Mouse (Mus musculus): Measurements from ENCODE around the gene Cgref1. TPM values are rescaled to one million over a fixed set of nuclear protein-coding genes. Genes with fewer than 3 reads are reported as not detected.

Cgref1 gene
- polyA plus RNA-seq, 1 experiment from 2014 or later = 6.4 TPM

DNA sequence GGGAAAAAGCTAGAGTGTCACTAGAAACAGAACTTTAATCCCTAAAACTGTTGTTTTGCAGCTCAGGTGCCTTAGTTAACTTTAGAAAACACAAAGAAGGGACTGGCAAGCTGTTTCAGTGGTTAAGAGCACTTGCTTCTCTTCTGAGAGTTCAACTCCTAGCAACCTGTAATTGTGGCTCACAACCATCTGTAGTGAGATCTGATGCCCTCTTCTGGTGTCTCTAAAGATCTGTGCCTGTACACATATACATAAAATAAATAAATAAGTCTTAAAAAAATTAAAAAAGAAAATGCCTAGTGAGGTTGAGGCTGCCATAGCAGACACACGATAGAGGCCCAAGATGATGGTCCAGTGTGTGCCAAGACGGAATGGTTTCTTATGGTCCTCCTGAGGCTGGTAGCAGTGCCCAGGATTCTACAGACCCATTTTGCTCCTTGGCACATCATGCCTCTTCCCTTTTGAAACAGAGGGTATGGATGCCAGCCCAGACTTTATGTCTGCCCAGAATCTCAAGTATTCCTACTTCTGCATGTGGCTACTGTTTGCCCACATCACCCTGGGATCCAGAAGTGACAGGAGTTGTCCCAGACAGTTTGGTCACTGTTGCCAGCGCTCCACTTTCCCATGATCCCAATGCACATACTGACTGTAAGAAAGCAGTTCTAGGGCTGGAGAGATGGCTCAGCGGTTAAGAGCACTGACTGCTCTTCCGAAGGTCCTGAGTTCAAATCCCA is 10.5 kb downstream of the Cgref1 start:
- H3K9ac ChIP-seq (ENCODE audit: low read length) = no peak overlapping the region
- no peak overlapping the region for H3K4me3 ChIP-seq (ENCODE audit: low read depth, low read length)
- H3K9me3 ChIP-seq (ENCODE audit: control insufficient read depth, low read length) = no peaks in the 10 kb centered on the region
- no peaks in the 10 kb centered on the region for H3K36me3 ChIP-seq (ENCODE audit: control insufficient read depth, insufficient read depth, low read length)
- no peak overlapping the region for H3K27ac ChIP-seq (ENCODE audit: low read depth, low read length)
- DNase-seq (ENCODE audit: low spot score) = no peak
- no peaks in the 10 kb centered on the region for H3K4me1 ChIP-seq (replicated peaks; ENCODE audit: control insufficient read depth, insufficient read depth, low read length)
- H3K4me2 ChIP-seq (ENCODE audit: low read depth, low read length, severe bottlenecking) = no peak overlapping the region
- WGBS = 85% methylated on average over 5 of the region's 5 CpGs
- ATAC-seq (replicated peaks; ENCODE audit: low FRiP score) = no peak
- H3K27me3 ChIP-seq (ENCODE audit: control insufficient read depth, insufficient read depth, low read length) = no peaks in the 10 kb centered on the region

GRCm38 (mm10) chr5:30933705-30934104 is 11.7 kb downstream of the Cgref1 start:
- H3K4me2 ChIP-seq (ENCODE audit: low read depth, low read length, severe bottlenecking) = no peak overlapping the region
- no peaks in the 10 kb centered on the region for H3K36me3 ChIP-seq (ENCODE audit: control insufficient read depth, insufficient read depth, low read length)
- H3K9ac ChIP-seq (ENCODE audit: low read length) = no peak overlapping the region
- 75% methylated on average over 5 of the region's 5 CpGs for WGBS
- no peaks in the 10 kb centered on the region for H3K4me1 ChIP-seq (replicated peaks; ENCODE audit: control insufficient read depth, insufficient read depth, low read length)
- H3K27ac ChIP-seq (ENCODE audit: low read depth, low read length) = no peak overlapping the region
- no peaks in the 10 kb centered on the region for H3K9me3 ChIP-seq (ENCODE audit: control insufficient read depth, low read length)
- DNase-seq (ENCODE audit: low spot score) (no peak), ATAC-seq (replicated peaks; ENCODE audit: low FRiP score) (no peak)
- H3K27me3 ChIP-seq (ENCODE audit: control insufficient read depth, insufficient read depth, low read length) = no peaks in the 10 kb centered on the region
- no peak overlapping the region for H3K4me3 ChIP-seq (ENCODE audit: low read depth, low read length)

DNA sequence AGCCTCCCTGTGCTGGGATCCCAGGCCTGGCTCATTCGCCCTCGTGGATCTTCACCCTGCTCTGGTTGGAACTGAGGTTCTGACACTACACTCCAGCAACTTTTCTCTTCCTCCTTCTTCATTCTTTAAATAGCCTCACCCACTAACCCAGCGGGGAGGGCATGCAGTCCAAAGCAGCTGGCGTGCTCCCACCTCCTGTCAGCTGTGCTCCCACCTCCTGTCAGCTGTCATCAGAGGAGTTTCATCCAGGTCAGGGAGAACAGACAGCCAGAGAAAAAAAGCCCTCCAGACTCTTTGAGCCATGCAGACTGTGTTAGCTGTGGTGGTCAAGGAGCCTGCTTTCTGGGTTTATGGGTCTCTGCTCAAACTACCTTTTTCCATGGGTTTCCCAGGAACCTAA is 14.0 kb downstream of the Cgref1 start:
- Histone ChIP-seq H3K27ac (ENCODE audit: low read depth, low read length) (no peak overlapping the region), H3K4me2 (ENCODE audit: low read depth, low read length, severe bottlenecking) (no peak overlapping the region), H3K36me3 (ENCODE audit: control insufficient read depth, insufficient read depth, low read length) (no peaks in the 10 kb centered on the region), H3K27me3 (ENCODE audit: control insufficient read depth, insufficient read depth, low read length) (no peaks in the 10 kb centered on the region), H3K4me1 (replicated peaks; ENCODE audit: control insufficient read depth, insufficient read depth, low read length) (no peaks in the 10 kb centered on the region), H3K9me3 (ENCODE audit: control insufficient read depth, low read length) (no peaks in the 10 kb centered on the region), H3K9ac (ENCODE audit: low read length) (no peak overlapping the region), H3K4me3 (ENCODE audit: low read depth, low read length) (no peak overlapping the region)
- WGBS = 86% methylated on average over 4 of the region's 4 CpGs
- ATAC-seq (replicated peaks; ENCODE audit: low FRiP score) (no peak), DNase-seq (ENCODE audit: low spot score) (no peak)

- 87% methylated on average over 6 of the region's 6 CpGs for WGBS
- Histone ChIP-seq H3K4me2 (ENCODE audit: low read depth, low read length, severe bottlenecking) (no peak overlapping the region), H3K9ac (ENCODE audit: low read length) (no peak overlapping the region), H3K27me3 (ENCODE audit: control insufficient read depth, insufficient read depth, low read length) (no peaks in the 10 kb centered on the region), H3K36me3 (ENCODE audit: control insufficient read depth, insufficient read depth, low read length) (no peaks in the 10 kb centered on the region), H3K27ac (ENCODE audit: low read depth, low read length) (no peak overlapping the region), H3K4me1 (replicated peaks; ENCODE audit: control insufficient read depth, insufficient read depth, low read length) (no peaks in the 10 kb centered on the region), H3K4me3 (ENCODE audit: low read depth, low read length) (no peak overlapping the region), H3K9me3 (ENCODE audit: control insufficient read depth, low read length) (no peaks in the 10 kb centered on the region)
- DNase-seq (ENCODE audit: low spot score) = no peak
- no peak for ATAC-seq (replicated peaks; ENCODE audit: low FRiP score)
These were observed 14.5 kb downstream of the Cgref1 start for GRCm38 (mm10) chr5:30930846-30931245.

DNA sequence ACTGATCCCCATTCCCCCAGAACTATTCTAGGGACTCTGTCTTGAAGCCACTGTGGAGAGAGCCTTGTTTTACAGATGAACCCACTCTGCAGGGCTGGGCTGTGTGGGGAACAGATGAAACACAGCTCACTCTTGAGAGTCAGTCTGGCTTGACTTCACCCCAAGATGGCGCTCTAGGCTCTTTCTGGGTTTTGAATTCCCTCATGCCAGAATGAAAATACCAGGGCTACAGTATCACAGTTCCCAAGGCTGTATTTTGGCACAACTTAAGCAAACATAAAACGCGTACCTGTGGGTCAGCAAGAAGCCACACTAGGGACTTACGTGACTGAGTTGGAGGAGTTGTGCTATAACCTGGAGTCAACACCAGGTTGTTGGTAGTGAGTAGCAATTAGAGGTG is 15.3 kb downstream of the Cgref1 start:
- ATAC-seq (replicated peaks; ENCODE audit: low FRiP score) = 0 out of 2 replicates have a peak, but pooled peaks have one; percentile 27
- WGBS = 48% methylated on average over 4 of the region's 4 CpGs
- H3K36me3 ChIP-seq (ENCODE audit: control insufficient read depth, insufficient read depth, low read length) = no peaks in the 10 kb centered on the region
- no peak overlapping the region for H3K4me3 ChIP-seq (ENCODE audit: low read depth, low read length)
- no peaks in the 10 kb centered on the region for H3K27me3 ChIP-seq (ENCODE audit: control insufficient read depth, insufficient read depth, low read length)
- no peak overlapping the region for H3K9ac ChIP-seq (ENCODE audit: low read length)
- H3K27ac ChIP-seq (ENCODE audit: low read depth, low read length) = no peak overlapping the region
- no peak overlapping the region for H3K4me2 ChIP-seq (ENCODE audit: low read depth, low read length, severe bottlenecking)
- H3K9me3 ChIP-seq (ENCODE audit: control insufficient read depth, low read length) = no peaks in the 10 kb centered on the region
- no peak for DNase-seq (ENCODE audit: low spot score)
- H3K4me1 ChIP-seq (replicated peaks; ENCODE audit: control insufficient read depth, insufficient read depth, low read length) = no peaks in the 10 kb centered on the region

- peak overlapping the region; percentile 27; the same call in 1 of the 2 replicates for H3K4me2 ChIP-seq (ENCODE audit: low read depth, low read length, severe bottlenecking)
- H3K36me3 ChIP-seq (ENCODE audit: control insufficient read depth, insufficient read depth, low read length) = no peaks in the 10 kb centered on the region
- 45% methylated on average over 7 of the region's 7 CpGs for WGBS
- H3K4me3 ChIP-seq (ENCODE audit: low read depth, low read length) = no peak overlapping the region
- 0 out of 2 replicates have a peak, but pooled peaks have one; percentile 53 for ATAC-seq (replicated peaks; ENCODE audit: low FRiP score)
- H3K27me3 ChIP-seq (ENCODE audit: control insufficient read depth, insufficient read depth, low read length) = no peaks in the 10 kb centered on the region
- H3K27ac ChIP-seq (ENCODE audit: low read depth, low read length) = no peak overlapping the region
- no peak for DNase-seq (ENCODE audit: low spot score)
- H3K4me1 ChIP-seq (replicated peaks; ENCODE audit: control insufficient read depth, insufficient read depth, low read length) = no peaks in the 10 kb centered on the region
- no peaks in the 10 kb centered on the region for H3K9me3 ChIP-seq (ENCODE audit: control insufficient read depth, low read length)
- no peak overlapping the region for H3K9ac ChIP-seq (ENCODE audit: low read length)
These were observed 17.4 kb downstream of the Cgref1 start for GRCm38 (mm10) chr5:30927945-30928529.

DNA sequence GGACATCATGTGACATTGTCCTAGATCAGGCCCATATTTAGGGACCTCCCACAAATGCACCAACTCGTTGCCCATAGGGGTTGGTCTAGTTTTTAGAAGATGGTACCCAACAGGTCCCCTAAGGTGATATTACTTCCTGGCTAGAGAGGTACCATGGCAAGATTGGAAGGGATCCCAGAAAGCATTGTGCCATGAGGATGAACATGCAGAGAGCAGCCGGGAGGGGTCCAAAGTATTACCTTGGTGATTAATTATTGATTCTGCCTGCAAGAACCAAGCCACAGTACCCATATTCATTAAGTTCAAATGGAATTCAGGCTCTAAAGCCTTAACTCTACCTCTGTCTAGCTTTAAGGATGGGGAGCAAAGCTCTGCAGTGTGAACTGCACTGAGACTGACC is 19.3 kb downstream of the Cgref1 start:
- Histone ChIP-seq H3K36me3 (ENCODE audit: control insufficient read depth, insufficient read depth, low read length) (no peaks in the 10 kb centered on the region), H3K4me3 (ENCODE audit: low read depth, low read length) (no peak overlapping the region), H3K4me2 (ENCODE audit: low read depth, low read length, severe bottlenecking) (no peak overlapping the region), H3K27ac (ENCODE audit: low read depth, low read length) (no peak overlapping the region), H3K27me3 (ENCODE audit: control insufficient read depth, insufficient read depth, low read length) (no peaks in the 10 kb centered on the region), H3K9me3 (ENCODE audit: control insufficient read depth, low read length) (no peaks in the 10 kb centered on the region), H3K4me1 (replicated peaks; ENCODE audit: control insufficient read depth, insufficient read depth, low read length) (peaks cover 7% of the 10 kb centered on the region), H3K9ac (ENCODE audit: low read length) (no peak overlapping the region)
- no peak for DNase-seq (ENCODE audit: low spot score)
- ATAC-seq (replicated peaks; ENCODE audit: low FRiP score) = no peak
- 81% methylated on average over 2 of the region's 2 CpGs for WGBS

DNA sequence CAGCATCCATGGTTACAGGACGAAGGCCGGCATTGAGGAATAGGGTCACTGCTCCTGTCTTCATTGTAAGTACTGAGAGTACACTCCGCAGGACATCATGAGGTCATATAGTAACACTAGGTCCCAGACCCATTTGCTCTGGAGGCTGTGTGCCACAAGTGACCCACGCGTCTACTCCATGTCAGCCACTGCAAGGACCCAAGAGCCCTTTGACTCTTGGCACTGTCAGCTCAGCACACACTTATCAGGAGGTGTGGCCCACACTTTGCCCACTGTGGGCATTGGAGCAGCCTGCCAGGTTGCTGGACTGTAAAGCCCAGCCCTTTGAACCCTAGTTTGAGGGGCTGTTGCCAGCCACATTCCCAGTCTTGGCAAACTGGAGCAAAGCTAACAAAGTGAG is 20.2 kb downstream of the Cgref1 start:
- Histone ChIP-seq H3K4me2 (ENCODE audit: low read depth, low read length, severe bottlenecking) (no peak overlapping the region), H3K9me3 (ENCODE audit: control insufficient read depth, low read length) (no peaks in the 10 kb centered on the region), H3K27me3 (ENCODE audit: control insufficient read depth, insufficient read depth, low read length) (no peaks in the 10 kb centered on the region), H3K4me1 (replicated peaks; ENCODE audit: control insufficient read depth, insufficient read depth, low read length) (peaks cover 10% of the 10 kb centered on the region), H3K27ac (ENCODE audit: low read depth, low read length) (no peak overlapping the region), H3K4me3 (ENCODE audit: low read depth, low read length) (no peak overlapping the region), H3K36me3 (ENCODE audit: control insufficient read depth, insufficient read depth, low read length) (no peaks in the 10 kb centered on the region), H3K9ac (ENCODE audit: low read length) (no peak overlapping the region)
- DNase-seq (ENCODE audit: low spot score) (no peak), ATAC-seq (replicated peaks; ENCODE audit: low FRiP score) (no peak)
- 96% methylated on average over 5 of the region's 5 CpGs for WGBS

DNA sequence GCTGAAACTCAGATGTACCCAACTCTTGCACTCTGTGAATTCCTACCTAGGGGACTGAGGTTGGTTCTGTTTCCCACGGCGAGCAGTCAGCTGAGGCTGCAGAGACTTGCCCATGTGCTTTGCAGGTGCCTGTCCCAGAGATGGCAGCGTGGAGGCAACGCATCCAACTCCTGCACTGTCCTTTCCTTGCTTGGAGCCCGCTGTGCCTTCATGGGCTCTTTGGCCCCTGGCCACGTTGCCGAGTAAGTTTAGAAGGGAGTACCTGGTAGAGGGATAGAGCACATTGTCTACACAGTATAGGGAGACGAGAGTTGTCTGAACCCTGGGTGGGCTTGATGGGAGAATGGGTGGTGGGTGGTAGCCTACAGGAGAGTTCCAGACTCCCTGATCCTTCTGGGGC is 20.8 kb downstream of the Cgref1 start:
- H3K9me3 ChIP-seq (ENCODE audit: control insufficient read depth, low read length) = no peaks in the 10 kb centered on the region
- H3K27me3 ChIP-seq (ENCODE audit: control insufficient read depth, insufficient read depth, low read length) = no peaks in the 10 kb centered on the region
- H3K4me3 ChIP-seq (ENCODE audit: low read depth, low read length) = no peak overlapping the region
- H3K36me3 ChIP-seq (ENCODE audit: control insufficient read depth, insufficient read depth, low read length) = no peaks in the 10 kb centered on the region
- no peak overlapping the region for H3K27ac ChIP-seq (ENCODE audit: low read depth, low read length)
- whole genome bisulfite sequencing = 86% methylated on average over 8 of the region's 8 CpGs
- no peak overlapping the region for H3K9ac ChIP-seq (ENCODE audit: low read length)
- H3K4me1 ChIP-seq (replicated peaks; ENCODE audit: control insufficient read depth, insufficient read depth, low read length) = peaks cover 10% of the 10 kb centered on the region
- no peak overlapping the region for H3K4me2 ChIP-seq (ENCODE audit: low read depth, low read length, severe bottlenecking)
- no peak for DNase-seq (ENCODE audit: low spot score)
- ATAC-seq (replicated peaks; ENCODE audit: low FRiP score) = no peak
